Mouse (Mus musculus) megakaryocyte, embryonic 14.5 days (primary cell): ENCODE results near the gene Rhobtb1.

ENCODE experiments used
- FLI1 ChIP-seq: IDR thresholded peaks from 2 replicates; pipeline ENCODE4 v1.6.1; 2012; ENCODE audit warnings: low read length, inconsistent platforms, mixed read lengths
- GATA1 ChIP-seq: IDR thresholded peaks from 3 replicates; pipeline ENCODE4 v1.6.1; 2012; ENCODE audit warnings: mixed read lengths, low read length, inconsistent platforms, borderline replicate concordance

- TF ChIP-seq FLI1 (no peak), GATA1 (no peak)
Observed at GRCm38 (mm10) chr10:69245906-69246668, 94.9 kb downstream of the Rhobtb1 start.
